Mouse (Mus musculus) myocyte (in vitro differentiated cells): ENCODE measurements around the gene Ehf. TPM values are rescaled to one million over a fixed set of nuclear protein-coding genes. Genes with fewer than 3 reads are reported as not detected.

Experiments
- H3K27me3 ChIP-seq: one replicate; pipeline ENCODE4 v1.6.1; 2011; ENCODE audit not compliant: control insufficient read depth, insufficient read depth, insufficient read length
- H3K36me3 ChIP-seq: one replicate; pipeline ENCODE4 v1.6.1; 2011; ENCODE audit not compliant: control insufficient read depth, insufficient read depth
- H3K4me2 ChIP-seq: one replicate; pipeline ENCODE4 v1.6.1; 2011; ENCODE audit warnings: low read depth, control low read depth
- H3K4me3 ChIP-seq: one replicate; pipeline ENCODE4 v1.5.1; 2011; ENCODE audit warnings: mild to moderate bottlenecking, control low read depth, moderate library complexity
- H3K79me2 ChIP-seq: one replicate; pipeline ENCODE4 v1.6.1; 2011; ENCODE audit not compliant: control insufficient read depth, insufficient read depth
- H3ac ChIP-seq: one replicate; pipeline ENCODE4 v1.6.1; 2011; ENCODE audit not compliant: control insufficient read depth, insufficient read length
- CEBPB ChIP-seq: IDR thresholded peaks from 2 replicates; pipeline ENCODE4 v1.6.1; 2011; ENCODE audit warnings: mild to moderate bottlenecking, moderate library complexity; ENCODE audit not compliant: poor library complexity, insufficient read depth, severe bottlenecking
- E2F4 ChIP-seq: IDR thresholded peaks from one replicate; pipeline ENCODE4 v1.6.1; 2011; ENCODE audit warnings: mild to moderate bottlenecking, control low read depth, moderate library complexity; ENCODE audit not compliant: insufficient read depth
- MAX ChIP-seq: IDR thresholded peaks from one replicate; pipeline ENCODE4 v1.6.1; 2011; ENCODE audit warnings: low read depth, mild to moderate bottlenecking, control low read depth
- MYOD1 ChIP-seq, 3 experiments: IDR thresholded peaks; one replicate each; pipeline ENCODE4 v1.6.1; 2011; ENCODE audit warnings: control low read depth in 2 of 3, low read depth in 2 of 3, mild to moderate bottlenecking in 2 of 3, moderate library complexity in 1 of 3; ENCODE audit not compliant: insufficient read length in 2 of 3, control insufficient read depth in 1 of 3
- MYOG ChIP-seq, 3 experiments: IDR thresholded peaks; one replicate each; pipeline ENCODE4 v1.6.1; 2011; ENCODE audit warnings: control low read depth in 2 of 3, low read depth in 2 of 3, mild to moderate bottlenecking in 2 of 3; ENCODE audit not compliant: insufficient read length in 2 of 3, control insufficient read depth in 1 of 3, insufficient read depth in 1 of 3
- POLR2A ChIP-seq: IDR thresholded peaks from one replicate; pipeline ENCODE4 v1.6.1; 2011; ENCODE audit warnings: low read depth, mild to moderate bottlenecking, control low read depth, moderate library complexity; ENCODE audit not compliant: insufficient read length
- POLR2AphosphoS2 ChIP-seq: IDR thresholded peaks from one replicate; pipeline ENCODE4 v1.6.1; 2011; ENCODE audit warnings: low read depth, control low read depth; ENCODE audit not compliant: insufficient read length
- REST ChIP-seq: IDR thresholded peaks from one replicate; pipeline ENCODE4 v1.6.1; 2011; ENCODE audit warnings: mild to moderate bottlenecking, control low read depth, moderate library complexity; ENCODE audit not compliant: insufficient read depth, insufficient read length
- SRF ChIP-seq: IDR thresholded peaks from one replicate; pipeline ENCODE4 v1.6.1; 2011; ENCODE audit warnings: low read depth; ENCODE audit not compliant: control insufficient read depth, insufficient read length
- TCF12 ChIP-seq: IDR thresholded peaks from one replicate; pipeline ENCODE4 v1.6.1; 2011; ENCODE audit warnings: mild to moderate bottlenecking, control low read depth; ENCODE audit not compliant: poor library complexity, insufficient read depth, severe bottlenecking
- TCF3 ChIP-seq: IDR thresholded peaks from one replicate; pipeline ENCODE4 v1.6.1; 2011; ENCODE audit warnings: low read depth, control low read depth; ENCODE audit not compliant: insufficient read length
- USF1 ChIP-seq: IDR thresholded peaks from one replicate; pipeline ENCODE4 v1.6.1; 2011; ENCODE audit warnings: low read depth, mild to moderate bottlenecking, control low read depth, moderate library complexity
- polyA plus RNA-seq: library from polyadenylated mRNA; unstranded; fragments of >200 nt; fragmentation: generic; extraction: Trizol; gene quantifications from one replicate; pipeline ENCODE4 v1.2.1, GENCODE M21; 2012; ENCODE audit warnings: missing spikeins

Gene Ehf
- polyA plus RNA-seq, 1 experiment: not detected

- H3K27me3 ChIP-seq: peaks cover 27% of the 10 kb centered on the region
- H3K4me2 ChIP-seq: no peak overlapping the region
- H3K4me3 ChIP-seq: no peak overlapping the region
- no peaks in the 10 kb centered on the region for H3K79me2 ChIP-seq
- TF ChIP-seq POLR2AphosphoS2: no peak
- no peak for TF ChIP-seq USF1
- no peak for TF ChIP-seq SRF
- no peak for TF ChIP-seq E2F4
- TF ChIP-seq TCF3: no peak
- no peak for TF ChIP-seq MYOD1 (IDR thresholded peaks at IDR 0.05; ENCODE audit: control insufficient read depth in 1 of 3, insufficient read length in 2 of 3, low read depth in 2 of 3)
- no peak for TF ChIP-seq MYOG (IDR thresholded peaks at IDR 0.05; ENCODE audit: control insufficient read depth in 1 of 3, insufficient read depth in 1 of 3, insufficient read length in 2 of 3, low read depth in 2 of 3)
- no peak for TF ChIP-seq REST
- no peak for TF ChIP-seq TCF12
- no peak for TF ChIP-seq CEBPB
- TF ChIP-seq MAX: no peak
- no peak for TF ChIP-seq POLR2A
- H3ac ChIP-seq: no peak overlapping the region
- H3K36me3 ChIP-seq: no peaks in the 10 kb centered on the region
These were observed 38.4 kb upstream of the Ehf start for GRCm38 (mm10) chr2:103341375-103341971.

GRCm38 (mm10) chr2:103338706-103339105 is 35.6 kb upstream of the Ehf start:
- Histone ChIP-seq H3K4me2 (no peak overlapping the region), H3ac (no peak overlapping the region), H3K27me3 (peaks cover 25% of the 10 kb centered on the region), H3K36me3 (no peaks in the 10 kb centered on the region), H3K4me3 (no peak overlapping the region), H3K79me2 (no peaks in the 10 kb centered on the region)
- TF ChIP-seq POLR2AphosphoS2 (no peak), MYOG (IDR thresholded peaks at IDR 0.05; ENCODE audit: control insufficient read depth in 1 of 3, insufficient read depth in 1 of 3, insufficient read length in 2 of 3, low read depth in 2 of 3) (no peak), POLR2A (no peak), TCF3 (no peak), MAX (no peak), TCF12 (no peak), SRF (no peak), USF1 (no peak), MYOD1 (IDR thresholded peaks at IDR 0.05; ENCODE audit: control insufficient read depth in 1 of 3, insufficient read length in 2 of 3, low read depth in 2 of 3) (no peak), REST (no peak)

GRCm38 (mm10) chr2:103337370-103337769 is 34.3 kb upstream of the Ehf start:
- TF ChIP-seq SRF (no peak), POLR2A (no peak), CEBPB (no peak), MYOG (IDR thresholded peaks at IDR 0.05; ENCODE audit: control insufficient read depth in 1 of 3, insufficient read depth in 1 of 3, insufficient read length in 2 of 3, low read depth in 2 of 3) (no peak), TCF3 (no peak), POLR2AphosphoS2 (no peak), TCF12 (no peak), E2F4 (no peak), USF1 (no peak), MAX (no peak), REST (no peak), MYOD1 (IDR thresholded peaks at IDR 0.05; ENCODE audit: control insufficient read depth in 1 of 3, insufficient read length in 2 of 3, low read depth in 2 of 3) (no peak)
- no peak overlapping the region for H3ac ChIP-seq
- peaks cover 21% of the 10 kb centered on the region for H3K27me3 ChIP-seq
- H3K4me3 ChIP-seq: no peak overlapping the region
- no peaks in the 10 kb centered on the region for H3K36me3 ChIP-seq
- no peaks in the 10 kb centered on the region for H3K79me2 ChIP-seq
- H3K4me2 ChIP-seq: no peak overlapping the region

- no peak for TF ChIP-seq TCF12
- no peak for TF ChIP-seq TCF3
- TF ChIP-seq SRF: no peak
- TF ChIP-seq POLR2AphosphoS2: no peak
- TF ChIP-seq E2F4: no peak
- Histone ChIP-seq H3ac (no peak overlapping the region), H3K4me2 (no peak overlapping the region), H3K36me3 (no peaks in the 10 kb centered on the region), H3K79me2 (no peaks in the 10 kb centered on the region), H3K4me3 (no peak overlapping the region), H3K27me3 (peaks cover 21% of the 10 kb centered on the region)
These were observed 33.5 kb upstream of the Ehf start for GRCm38 (mm10) chr2:103336621-103337020.

- Histone ChIP-seq H3K36me3 (no peaks in the 10 kb centered on the region), H3K79me2 (no peaks in the 10 kb centered on the region), H3K27me3 (peaks cover 21% of the 10 kb centered on the region), H3K4me2 (no peak overlapping the region), H3K4me3 (no peak overlapping the region), H3ac (no peak overlapping the region)
- TF ChIP-seq TCF12 (no peak), POLR2AphosphoS2 (no peak), E2F4 (no peak), USF1 (no peak), MAX (no peak), MYOD1 (IDR thresholded peaks at IDR 0.05; ENCODE audit: control insufficient read depth in 1 of 3, insufficient read length in 2 of 3, low read depth in 2 of 3) (no peak)
These were observed 32.9 kb upstream of the Ehf start for GRCm38 (mm10) chr2:103336000-103336399.
